Mouse (Mus musculus): ENCODE measurements around the gene Ctbp2.

The Ctbp2 gene

DNA sequence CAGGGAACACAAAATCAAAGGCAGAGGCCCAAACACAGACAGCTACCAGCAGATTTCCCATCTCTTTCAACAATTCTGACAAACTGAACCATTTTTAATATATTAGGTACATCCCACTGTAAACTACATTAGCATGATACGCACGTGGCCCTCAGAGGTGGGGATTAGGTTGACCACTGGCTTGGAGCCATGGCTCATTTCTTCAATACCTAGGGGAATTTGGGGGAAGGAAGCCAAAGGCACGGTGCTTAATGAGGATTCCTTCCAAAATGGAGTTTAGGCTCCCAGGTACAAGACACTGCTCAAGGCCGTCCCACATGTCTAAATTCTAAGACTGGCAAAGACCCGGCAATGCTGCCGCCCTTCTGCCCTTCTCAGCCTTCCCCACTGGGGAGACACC lies 121.9 kb downstream of the Ctbp2 start:
- no peak for DNase-seq

DNA sequence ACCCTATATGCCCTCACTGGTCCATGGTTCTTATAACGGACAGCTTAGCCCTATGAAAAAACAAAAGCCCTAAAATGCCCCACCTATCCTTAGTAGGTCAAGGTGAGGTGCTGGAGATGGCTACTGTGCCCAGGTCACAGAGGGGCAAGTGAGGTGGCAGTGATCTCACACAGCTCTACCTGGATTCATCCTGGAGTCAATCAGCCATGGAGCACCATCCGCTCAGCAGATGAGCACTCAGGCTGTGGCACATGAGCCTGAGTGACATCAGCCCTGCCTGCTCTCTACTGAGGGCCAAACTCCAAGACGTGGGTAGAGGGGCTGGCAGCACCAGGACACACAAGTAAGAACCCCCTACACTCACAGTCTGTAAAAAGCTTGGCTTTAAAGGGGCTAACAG lies 122.8 kb downstream of the Ctbp2 start:
- no peak for DNase-seq

DNA sequence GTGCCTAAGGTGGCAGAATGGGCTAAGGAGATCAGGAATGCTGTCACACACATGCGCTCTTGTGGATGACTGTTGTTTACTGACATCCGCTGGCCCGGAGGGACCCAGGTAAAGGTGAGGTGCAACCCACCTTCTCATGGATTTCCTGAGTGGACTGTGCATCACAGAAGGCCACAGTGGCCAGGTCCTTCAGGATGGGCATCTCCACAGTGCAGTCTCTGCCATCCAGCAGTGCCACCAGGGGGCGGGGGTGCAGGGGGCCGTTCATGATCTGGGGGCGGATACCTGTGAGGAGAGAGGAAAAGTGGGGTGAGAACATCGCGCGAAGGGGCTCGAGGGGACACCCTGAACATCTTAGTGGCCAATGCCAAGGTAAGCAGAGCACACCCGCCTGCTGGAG lies 125.1 kb downstream of the Ctbp2 start:
- DNase-seq = no peak

DNA sequence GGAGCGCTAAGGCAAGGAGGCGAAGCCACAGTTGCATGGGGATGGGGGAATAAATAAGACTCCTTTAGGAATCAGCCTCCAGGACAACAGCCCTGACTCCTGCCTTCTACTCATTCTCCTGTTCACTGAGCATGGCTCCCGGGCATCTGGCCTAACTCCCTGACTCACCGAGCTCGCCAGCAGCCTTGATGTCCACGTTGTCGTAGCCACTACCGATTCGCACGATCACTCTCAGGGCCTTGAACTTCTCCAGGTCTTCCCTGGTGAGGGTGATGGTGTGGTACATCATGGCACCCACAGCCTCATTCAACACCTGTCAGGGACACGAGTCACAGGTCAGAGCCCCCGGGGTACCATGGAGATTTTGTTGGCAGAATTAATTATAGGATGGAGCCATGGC lies 125.5 kb downstream of the Ctbp2 start:
- no peak for DNase-seq

DNA sequence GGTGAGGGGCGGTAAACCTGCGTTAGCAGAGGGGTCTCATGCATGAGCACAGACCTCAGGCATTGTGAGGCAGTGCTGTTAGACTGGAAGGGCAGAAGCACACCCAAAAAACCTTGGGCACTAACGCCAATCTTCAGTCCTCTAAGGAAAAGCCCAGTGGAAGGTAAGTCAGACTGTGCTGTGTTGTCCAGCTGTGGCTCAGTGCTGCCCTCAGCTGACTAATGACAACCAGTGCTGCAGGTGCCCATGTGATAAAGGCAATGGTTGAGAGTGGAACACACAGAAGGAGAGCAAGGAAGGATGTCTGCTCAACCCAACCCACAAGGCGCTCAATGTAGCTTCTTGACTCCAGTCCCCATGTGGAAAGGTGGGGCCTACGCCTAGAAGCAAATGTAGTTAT lies 127.8 kb downstream of the Ctbp2 start:
- DNase-seq = peak in 1 of 2 experiments; percentile 31

DNA sequence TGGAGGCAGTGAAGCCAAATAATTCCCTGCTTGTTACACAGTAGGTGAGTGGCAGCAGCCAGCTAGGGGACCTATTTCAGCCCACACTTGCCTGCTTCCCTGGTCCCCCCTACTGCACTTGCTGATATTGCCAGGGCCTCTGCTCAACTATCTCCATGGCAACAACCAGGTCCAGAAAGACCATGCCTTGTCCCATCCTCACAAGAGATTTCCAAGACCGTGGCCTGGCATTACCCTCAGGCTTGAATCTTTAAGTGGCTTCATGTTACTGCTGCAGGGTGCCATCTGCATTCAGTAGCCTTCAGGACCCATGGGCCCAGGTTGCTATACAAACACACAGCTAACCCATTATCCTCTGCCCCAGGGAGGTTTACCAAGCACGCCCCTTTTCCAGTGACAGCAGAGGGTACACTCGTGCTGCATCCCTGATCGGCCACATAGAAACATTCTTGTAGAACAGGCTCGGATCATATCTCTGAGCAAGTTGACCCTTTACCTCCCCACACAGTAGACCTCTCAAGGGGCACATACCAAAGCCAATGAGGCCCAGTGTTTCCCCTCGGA lies 129.4 kb downstream of the Ctbp2 start:
- DNase-seq = no peak

DNA sequence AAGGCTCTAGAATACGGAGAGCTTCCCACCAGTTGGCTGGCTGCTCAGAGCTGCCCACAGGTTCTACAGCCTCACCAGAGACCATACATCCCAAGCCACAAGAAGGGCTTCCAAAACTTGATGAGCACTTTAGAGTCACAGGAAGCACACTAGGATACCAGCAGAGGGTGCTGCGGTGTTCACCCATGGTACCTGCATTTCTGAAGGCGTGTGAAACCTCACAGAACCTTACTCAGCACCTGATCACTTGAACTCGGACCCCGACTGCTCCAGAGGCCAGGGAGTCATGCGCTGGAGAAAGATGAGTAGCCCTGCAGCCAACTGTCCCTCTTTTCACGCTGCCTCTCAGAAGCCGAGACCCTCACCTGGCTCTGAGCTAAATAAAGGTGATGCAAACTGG lies 130.0 kb downstream of the Ctbp2 start:
- no peak for DNase-seq

DNA sequence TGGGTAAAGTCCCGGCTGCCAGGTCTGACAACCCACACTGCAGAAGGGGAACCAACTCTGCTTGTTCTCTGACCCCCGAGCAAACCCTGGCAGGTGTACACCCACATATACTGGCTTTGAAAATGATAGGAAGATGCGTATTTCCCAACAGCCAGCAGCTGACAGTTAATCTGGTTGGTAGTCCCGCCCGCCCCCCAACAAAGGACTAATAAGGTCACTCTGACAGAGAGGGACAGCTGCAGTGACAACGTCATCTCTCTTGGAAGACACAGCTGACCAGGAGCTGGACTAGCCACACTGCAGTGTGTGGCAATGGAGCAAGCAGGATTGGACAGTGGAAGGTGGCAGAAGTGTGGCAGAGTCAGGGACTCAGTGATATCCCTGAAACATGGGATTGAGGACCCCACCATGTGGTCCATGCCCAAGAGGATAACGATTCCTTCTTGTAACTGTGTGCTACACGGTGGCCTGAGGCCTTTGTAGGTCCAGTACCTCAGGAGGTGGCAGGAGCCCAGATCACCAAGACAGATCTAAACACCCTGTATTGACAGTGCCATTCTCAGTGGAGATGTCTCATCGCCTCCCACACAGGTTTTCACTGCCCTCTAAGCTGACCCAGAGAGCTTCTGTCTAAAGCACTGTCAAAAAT lies 131.1 kb downstream of the Ctbp2 start:
- no peak for DNase-seq

DNA sequence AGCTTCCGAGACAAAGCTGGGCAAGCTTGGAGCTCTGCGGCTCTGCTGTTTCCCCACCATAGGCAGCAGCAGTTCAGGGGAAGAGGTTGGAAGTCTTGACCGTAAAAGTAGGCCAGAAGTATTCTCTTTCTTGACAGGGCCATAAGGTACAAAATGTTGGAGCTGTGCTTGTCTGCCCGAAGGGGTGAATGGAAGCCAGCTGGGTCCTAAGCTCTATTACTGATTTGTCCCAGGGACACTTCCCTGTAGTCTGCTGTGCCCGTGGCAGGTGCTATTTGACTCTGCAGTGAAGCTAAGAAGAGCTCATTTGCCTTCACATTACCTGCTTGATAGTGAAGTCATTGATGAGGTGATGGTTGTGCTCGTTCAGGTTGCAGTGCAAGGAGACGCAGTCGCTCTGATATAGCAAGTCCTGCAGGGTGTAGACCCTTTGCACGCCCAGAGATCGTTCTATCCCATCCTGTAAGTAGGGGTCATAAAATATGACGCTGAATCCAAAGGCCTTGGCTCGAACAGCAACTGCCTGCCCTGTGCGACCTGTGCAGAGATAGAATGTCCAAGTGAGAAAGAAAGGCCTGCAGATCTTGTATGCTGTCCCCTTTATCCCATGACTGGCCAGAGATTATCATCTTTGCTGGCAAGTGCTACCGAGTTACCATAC lies 132.8 kb downstream of the Ctbp2 start:
- no peak for DNase-seq

DNA sequence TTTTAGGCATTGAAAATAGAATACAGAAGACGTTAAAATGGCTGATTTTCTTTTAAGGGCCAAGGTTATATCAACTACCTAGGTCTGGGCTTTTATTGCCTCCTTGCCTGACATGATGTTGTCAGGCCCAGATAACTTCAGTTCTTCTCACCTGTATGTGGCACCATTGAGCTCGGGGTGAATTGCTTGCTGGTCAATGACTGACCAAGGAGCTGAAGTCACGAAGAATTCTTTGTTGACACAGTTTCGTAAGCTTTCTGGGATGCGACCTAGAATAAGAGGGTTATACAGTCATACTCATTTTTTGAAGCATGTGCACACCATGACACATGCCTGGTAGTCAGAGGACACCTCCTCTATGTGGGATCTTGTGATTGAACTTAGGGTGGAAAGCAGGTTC lies 134.3 kb downstream of the Ctbp2 start:
- no peak for DNase-seq

DNA sequence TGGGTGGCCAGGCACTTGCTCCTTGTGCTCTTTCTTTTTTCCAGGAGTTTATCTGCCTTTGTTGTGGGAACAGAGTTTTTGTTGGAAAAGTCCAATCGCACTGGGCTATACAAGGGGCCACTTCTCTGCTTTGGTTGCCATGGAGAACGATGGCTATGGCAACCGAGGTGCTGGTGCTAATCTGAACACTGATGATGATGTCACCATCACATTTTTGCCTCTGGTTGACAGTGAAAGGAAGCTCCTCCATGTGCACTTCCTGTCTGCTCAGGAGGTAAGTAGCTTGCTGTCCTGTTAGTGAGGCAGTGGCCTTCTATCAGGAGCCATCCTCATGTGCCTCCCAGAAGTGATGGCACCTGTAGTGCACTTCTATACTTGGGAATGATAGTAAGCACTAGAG lies 141.5 kb downstream of the Ctbp2 start:
- no peak for DNase-seq

DNA sequence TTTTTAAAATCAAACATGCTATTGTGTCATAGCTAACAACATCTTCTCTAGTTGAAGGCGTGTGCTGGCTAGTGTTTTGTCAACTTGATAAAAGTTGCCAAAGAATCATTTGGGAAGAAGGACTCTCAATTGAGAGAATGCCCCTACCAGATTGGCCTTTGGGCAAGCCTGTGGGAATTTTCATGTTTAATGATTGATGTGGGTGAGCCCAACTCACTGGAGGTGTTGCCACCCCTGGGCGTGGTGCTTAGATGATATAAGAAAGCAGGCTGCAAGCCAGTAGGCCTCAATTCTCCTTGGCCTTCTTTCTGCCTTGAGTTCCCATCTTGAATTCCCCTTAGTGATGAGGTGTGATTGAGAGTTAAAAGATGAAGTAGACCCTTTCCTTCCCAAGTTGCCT lies 146.2 kb downstream of the Ctbp2 start:
- no peak for DNase-seq

DNA sequence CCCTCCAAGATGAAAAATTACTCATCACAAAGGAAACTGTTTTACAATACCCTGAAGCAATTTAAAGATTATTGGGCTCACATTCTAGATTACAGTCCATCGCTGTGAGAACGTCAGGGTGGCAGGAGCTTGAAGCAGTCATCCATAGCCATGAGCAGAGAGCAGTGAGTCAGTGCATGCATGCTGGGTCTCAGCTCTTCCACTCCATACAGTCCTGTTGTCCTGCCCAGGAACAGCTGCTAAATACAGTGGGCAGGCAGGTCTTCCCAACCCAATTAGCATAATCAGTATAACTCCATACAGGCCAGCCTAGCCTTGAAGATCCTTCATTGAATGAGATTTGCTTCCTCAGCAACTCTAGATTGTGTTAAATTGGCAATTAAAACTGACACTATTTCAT lies 148.1 kb downstream of the Ctbp2 start:
- no peak for DNase-seq

DNA sequence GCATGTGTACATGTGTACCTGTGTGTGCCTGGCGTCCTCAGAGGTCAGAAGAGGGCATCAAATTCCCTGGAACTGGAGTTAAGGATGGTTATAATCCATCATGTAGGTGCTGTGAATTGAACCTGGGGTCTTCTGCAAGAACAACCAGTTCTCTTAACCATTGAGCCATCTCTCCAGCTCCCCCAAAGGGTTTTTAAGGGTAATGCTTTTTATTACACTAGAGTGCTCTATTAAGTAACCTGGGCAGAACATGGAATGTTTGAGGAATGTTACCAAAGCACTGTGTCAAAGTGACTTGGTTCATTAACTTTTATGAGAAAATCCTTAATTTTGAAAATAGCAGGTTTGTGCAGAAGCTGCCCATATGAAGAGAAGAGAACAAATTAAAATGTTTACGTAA lies 152.1 kb downstream of the Ctbp2 start:
- no peak for DNase-seq

DNA sequence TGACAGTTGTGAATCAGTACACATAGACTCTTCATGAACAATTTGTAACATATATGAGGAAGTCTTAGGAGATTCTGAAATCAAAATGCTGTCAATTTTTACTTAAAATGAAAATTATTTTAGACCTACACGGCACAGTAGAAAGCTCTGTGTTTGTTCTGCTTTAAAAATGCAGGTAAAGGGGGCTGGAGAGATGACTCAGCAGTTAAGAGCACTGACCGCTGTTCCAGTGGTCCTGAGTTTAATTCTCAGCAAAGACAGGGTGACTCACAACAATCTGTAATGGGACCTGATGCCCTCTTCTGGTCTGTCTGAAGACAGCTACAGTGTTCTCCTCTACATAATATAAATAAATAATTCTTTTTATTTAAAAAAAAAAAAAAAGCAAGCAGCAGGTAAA lies 158.4 kb downstream of the Ctbp2 start:
- no peak for DNase-seq

DNA sequence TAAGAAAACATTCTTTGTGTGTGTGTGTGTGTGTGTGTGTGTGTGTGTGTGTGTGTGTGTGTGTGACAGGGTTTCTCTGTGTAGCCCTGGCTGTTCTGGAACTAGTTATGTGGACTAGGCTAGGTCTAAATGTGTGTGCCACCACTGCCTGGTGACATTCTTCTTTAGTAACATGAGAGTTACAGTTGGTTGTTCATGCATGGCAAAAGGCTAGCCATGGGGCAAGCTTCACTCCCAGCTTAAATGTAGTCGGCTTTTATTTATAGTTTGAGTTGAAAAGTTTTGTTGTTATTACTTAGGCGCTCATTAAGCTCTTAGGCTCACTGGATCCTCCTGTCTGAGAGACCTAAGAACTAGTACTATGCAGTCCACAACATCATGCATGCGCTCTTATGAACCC lies 159.8 kb downstream of the Ctbp2 start:
- no peak for DNase-seq

DNA sequence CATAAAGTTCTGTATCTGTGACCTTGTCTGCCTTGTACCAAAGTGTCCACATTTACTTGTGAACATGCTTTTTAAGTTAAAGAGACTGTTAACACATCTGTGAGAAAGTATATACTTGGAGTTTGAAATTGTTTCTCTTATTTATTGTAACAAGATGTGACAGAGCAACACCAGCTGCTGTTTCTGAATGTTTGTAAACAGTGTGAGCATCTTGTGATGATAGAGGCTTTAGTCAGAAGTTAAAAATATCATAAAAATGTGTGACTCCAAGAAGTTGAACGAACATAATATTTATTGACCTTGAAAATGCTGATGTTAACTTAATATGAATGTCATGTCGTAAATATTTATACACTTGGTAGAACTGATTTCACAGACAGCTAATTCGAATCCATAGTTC lies 173.5 kb downstream of the Ctbp2 start:
- DNase-seq = no peak

DNA sequence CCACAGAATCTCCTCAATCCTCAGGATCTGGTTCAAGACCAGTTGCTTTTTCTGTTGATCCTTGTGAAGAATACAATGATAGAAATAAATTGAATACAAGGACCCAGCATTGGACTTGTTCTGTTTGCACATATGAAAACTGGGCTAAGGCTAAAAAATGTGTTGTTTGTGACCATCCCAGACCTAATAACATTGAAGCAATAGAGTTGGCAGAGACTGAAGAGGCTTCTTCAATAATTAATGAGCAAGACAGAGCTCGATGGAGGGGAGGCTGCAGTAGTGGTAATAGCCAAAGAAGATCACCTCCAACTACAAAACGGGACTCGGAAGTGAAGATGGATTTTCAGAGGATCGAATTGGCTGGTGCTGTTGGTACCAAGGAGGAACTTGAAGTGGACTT lies 174.2 kb downstream of the Ctbp2 start:
- DNase-seq = no peak

DNA sequence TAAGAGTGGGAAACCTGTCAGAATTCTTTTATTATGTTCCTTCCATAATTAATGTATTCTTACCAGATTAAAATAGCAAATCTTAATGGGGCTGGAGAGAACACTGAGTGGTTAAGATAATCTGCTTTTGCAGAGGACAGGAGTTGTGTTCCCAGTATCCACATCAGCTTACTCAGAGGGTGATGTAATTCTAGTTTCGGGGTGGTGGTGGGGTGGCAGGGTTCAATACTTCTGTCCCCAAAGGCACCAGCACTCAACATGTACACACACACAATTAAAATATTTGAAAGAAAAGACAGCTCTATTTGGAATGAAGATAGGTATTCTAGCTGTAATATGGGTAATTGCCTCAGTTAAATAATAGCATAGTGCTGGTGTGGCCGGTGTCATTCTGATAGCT lies 183.6 kb downstream of the Ctbp2 start:
- DNase-seq = no peak

DNA sequence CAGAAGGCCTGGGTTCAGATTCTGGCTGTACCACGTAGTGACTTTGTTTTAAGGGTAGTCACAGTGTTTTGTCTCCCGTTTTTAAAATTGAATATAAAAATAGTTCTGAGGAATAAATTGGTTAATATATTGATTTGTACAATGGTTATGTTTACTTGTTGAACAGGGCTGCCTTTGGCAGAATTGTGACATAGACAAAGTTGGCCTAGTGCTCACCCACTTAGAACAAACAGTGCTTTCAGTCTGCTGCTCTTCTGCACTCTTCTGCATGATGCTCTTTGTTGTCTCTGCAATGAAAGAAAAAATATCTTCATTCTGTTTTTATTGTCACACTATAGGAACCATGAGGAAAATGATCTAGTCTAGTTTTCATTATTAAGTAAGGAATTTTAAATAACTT lies 185.0 kb downstream of the Ctbp2 start:
- no peak for DNase-seq

All from lung, postnatal 4 days (tissue).